Mouse (Mus musculus) gastrocnemius, postnatal 10 days (tissue): ENCODE results near the gene Krt5. TPM values are rescaled to one million over a fixed set of nuclear protein-coding genes. Genes with fewer than 3 reads are reported as not detected.

Experiments
- microRNA-seq, 2 experiments: library from miRNA; unstranded; fragments of <30 nt; microRNA quantifications; one replicate each; pipeline ENCODE4 v1.2.0; 2021
- total RNA-seq, 2 experiments: library from RNA; stranded (reverse); gene quantifications; 2 replicates each; pipeline ENCODE4 v1.2.3; 2021

The Krt5 gene
- total RNA-seq, 2 experiments from 2014 or later = not detected

Small RNAs within 50 kb of the gene (microRNA-seq; reads per million reads assigned to microRNA genes)
- gene Gm44323 = 0 reads per million in 2 experiments
- gene Gm44342 = 0 reads per million in 2 experiments
- gene Gm44383 = 0 reads per million in 2 experiments

Other genes starting within 250 kb of the Krt5 start
- not detected for gene Krt81, start 249.1 kb downstream of the Krt5 start, total RNA-seq
- gene Krt86, start 239.4 kb downstream of the Krt5 start, total RNA-seq = not detected
- under 1 TPM in 1 of 2 experiments, not detected in 1; 0.40 TPM for gene Krt83, start 221.4 kb downstream of the Krt5 start, total RNA-seq
- not detected for gene Gm49425, start 195.6 kb downstream of the Krt5 start, total RNA-seq
- gene Krt84, start 180.1 kb downstream of the Krt5 start, total RNA-seq = not detected
- gene Krt82, start 162.2 kb downstream of the Krt5 start, total RNA-seq = not detected
- not detected for gene Krt90, start 149.9 kb downstream of the Krt5 start, total RNA-seq
- gene Krt75, start 139.0 kb downstream of the Krt5 start, total RNA-seq = not detected
- not detected for gene Gm5414, start 84.7 kb downstream of the Krt5 start, total RNA-seq
- gene Gm5478, start 65.5 kb downstream of the Krt5 start, total RNA-seq = not detected
- not detected for gene Krt6b, start 32.6 kb downstream of the Krt5 start, total RNA-seq
- not detected for gene Krt6a, start 18.6 kb downstream of the Krt5 start, total RNA-seq
- gene Krt71, start 30.2 kb upstream of the Krt5 start, total RNA-seq = under 1 TPM; 0.18 to 0.28 TPM
- gene Krt72, start 73.6 kb upstream of the Krt5 start, total RNA-seq = not detected
- not detected for gene Krt73, start 89.4 kb upstream of the Krt5 start, total RNA-seq
- gene Krt2, start 105.3 kb upstream of the Krt5 start, total RNA-seq = not detected
- gene Krt1, start 137.9 kb upstream of the Krt5 start, total RNA-seq = not detected
- gene Krt77, start 156.8 kb upstream of the Krt5 start, total RNA-seq = not detected
- not detected for gene Krt76, start 180.0 kb upstream of the Krt5 start, total RNA-seq
- gene Krt4, start 211.8 kb upstream of the Krt5 start, total RNA-seq = under 1 TPM in 1 of 2 experiments, not detected in 1; 0.21 TPM
- not detected for gene Krt79, start 227.4 kb upstream of the Krt5 start, total RNA-seq
- not detected for gene Krt78, start 241.4 kb upstream of the Krt5 start, total RNA-seq